Mouse (Mus musculus): ENCODE results near the gene Rad23b. TPM values are rescaled to one million over a fixed set of nuclear protein-coding genes. Genes with fewer than 3 reads are reported as not detected.

Gene Rad23b
- polyA plus RNA-seq, 1 experiment from 2014 or later = 36.6 TPM

Other genes with a start within 250 kb of the Rad23b start
- gene Klf4, start 182.4 kb downstream of the Rad23b start, polyA plus RNA-seq (2015; fragmentation: Nextera tagmentation; extraction: Ambion mirVana) = 0.73 and 0.79 TPM in 2 replicates

Measured in liver, embryonic 15.5 days (tissue).